Mouse (Mus musculus) liver, adult 2 months (tissue): ENCODE data around the gene Vsig8. TPM values are rescaled to one million over a fixed set of nuclear protein-coding genes. Genes with fewer than 3 reads are reported as not detected.

Source experiments
- DNase-seq: peaks from one replicate; pipeline ENCODE4 v3.0.0-alpha.2; 2011; ENCODE audit warnings: low read depth, low spot score; ENCODE audit errors: extremely low read depth
- H3K27ac ChIP-seq: fragments of 200-500 bp; replicated peaks from 2 replicates; pipeline ENCODE4 v1.5.1; 2012; ENCODE audit warnings: low read depth, mild to moderate bottlenecking, control low read depth, inconsistent platforms, low read length; ENCODE audit not compliant: insufficient read depth
- H3K27me3 ChIP-seq: fragments of 200-500 bp; 2 replicates; pipeline ENCODE4 v1.6.1; 2012; ENCODE audit warnings: mild to moderate bottlenecking, moderate library complexity, low read length, inconsistent platforms; ENCODE audit not compliant: control insufficient read depth, insufficient read depth
- H3K36me3 ChIP-seq: fragments of 200-500 bp; 2 replicates; pipeline ENCODE4 v1.6.1; 2012; ENCODE audit warnings: low read length, inconsistent platforms; ENCODE audit not compliant: control insufficient read depth, insufficient read depth
- H3K4me1 ChIP-seq: fragments of 200-500 bp; 2 replicates; pipeline ENCODE4 v1.6.1; 2011; ENCODE audit warnings: low read length; ENCODE audit not compliant: control insufficient read depth, insufficient read depth
- H3K4me3 ChIP-seq: fragments of 200-500 bp; 2 replicates; pipeline ENCODE4 v1.5.1; 2011; ENCODE audit warnings: low read depth, mild to moderate bottlenecking, control low read depth, low read length, moderate library complexity; ENCODE audit not compliant: insufficient read depth
- H3K79me2 ChIP-seq: fragments of 200-500 bp; 2 replicates; pipeline ENCODE4 v1.6.1; 2012; ENCODE audit warnings: inconsistent platforms, mild to moderate bottlenecking, low read length, moderate library complexity; ENCODE audit not compliant: control insufficient read depth, insufficient read depth
- H3K9ac ChIP-seq: fragments of 200-500 bp; 2 replicates; pipeline ENCODE4 v1.6.1; 2012; ENCODE audit warnings: low read depth, mild to moderate bottlenecking, control low read depth, inconsistent platforms, low read length
- CTCF ChIP-seq: fragments of 200-500 bp; IDR thresholded peaks from 2 replicates; pipeline ENCODE4 v1.5.1; 2011; ENCODE audit warnings: low read depth, low read length, control low read depth
- POLR2A ChIP-seq: fragments of 200-500 bp; IDR thresholded peaks from 2 replicates; pipeline ENCODE4 v1.6.1; 2011; ENCODE audit warnings: low read length, control low read depth; ENCODE audit not compliant: insufficient read depth; ENCODE audit errors: extremely low read depth
- WGBS: fragments of 180-500 bp; shearing (Covaris S2); methylation state at CpG from one replicate; pipeline ENCODE4 v1.1.7; 2018; 5-methylcytosine and 5-hydroxymethylcytosine counted together
- polyA plus RNA-seq: library from polyadenylated mRNA; depleted of rRNA; stranded (reverse); fragments of >200 nt; gene quantifications from 2 replicates; pipeline ENCODE4 v1.2.3, GENCODE M21; 2012
- total RNA-seq: library from RNA; depleted of rRNA; stranded (reverse); fragments of >200 nt; gene quantifications from 2 replicates; pipeline ENCODE4 v1.2.3, GENCODE M21; 2014

Gene Vsig8
- total and polyA plus RNA-seq, 2 experiments: not detected

DNA sequence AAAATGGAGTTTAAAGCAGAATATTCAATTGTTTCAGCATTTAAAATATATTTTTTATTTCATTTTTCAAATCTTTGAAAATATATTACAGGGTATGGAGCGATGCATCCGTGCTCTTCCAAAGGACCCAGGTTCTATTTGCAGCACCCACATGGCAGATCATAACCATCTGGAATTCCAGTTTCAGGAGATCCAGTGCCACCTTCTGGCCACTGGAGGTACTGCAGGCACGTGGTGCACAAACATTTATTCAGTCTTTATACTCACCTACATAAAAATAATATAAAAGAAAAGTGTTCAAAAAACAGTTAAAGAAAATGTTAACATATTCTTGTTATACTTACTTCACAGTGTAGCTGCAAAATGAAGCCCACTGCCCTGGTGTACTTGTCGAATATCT is 37.7 kb upstream of the Vsig8 start:
- H3K27me3 ChIP-seq: no peaks in the 10 kb centered on the region
- H3K36me3 ChIP-seq: no peaks in the 10 kb centered on the region
- peak; percentile 55; the same call in 1 of the 2 replicates for TF ChIP-seq CTCF
- no peak for TF ChIP-seq POLR2A
- H3K9ac ChIP-seq: no peak overlapping the region
- 74% methylated on average over 4 of the region's 4 CpGs for WGBS
- no peak overlapping the region for H3K27ac ChIP-seq
- H3K4me3 ChIP-seq: no peak overlapping the region
- DNase-seq: no peak
- H3K4me1 ChIP-seq: peaks cover 12% of the 10 kb centered on the region
- no peaks in the 10 kb centered on the region for H3K79me2 ChIP-seq

DNA sequence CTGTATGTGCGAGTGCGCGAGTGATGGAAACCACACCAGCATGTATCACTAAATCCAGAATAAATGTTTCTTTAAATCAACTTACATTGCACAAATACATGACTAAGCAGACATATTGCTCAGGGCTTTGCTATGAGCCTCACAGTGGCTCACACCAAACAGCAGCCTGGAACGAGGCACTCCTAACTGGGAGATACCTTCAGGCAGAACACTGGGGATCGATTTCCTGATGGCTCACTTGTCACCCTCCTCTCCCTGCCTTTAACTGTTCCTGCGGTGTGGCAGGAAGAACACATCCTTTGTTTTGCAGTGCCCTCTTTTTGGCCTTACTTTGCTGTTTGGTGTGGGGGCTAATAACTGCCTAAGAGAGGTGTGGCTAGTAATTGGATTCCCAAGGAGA is 36.1 kb upstream of the Vsig8 start:
- 49% methylated on average over 6 of the region's 6 CpGs for WGBS
- DNase-seq: no peak
- Histone ChIP-seq H3K4me1 (peaks cover 7% of the 10 kb centered on the region; the same call in 1 of the 2 replicates), H3K27me3 (no peaks in the 10 kb centered on the region), H3K27ac (no peak overlapping the region), H3K36me3 (no peaks in the 10 kb centered on the region), H3K9ac (no peak overlapping the region), H3K4me3 (no peak overlapping the region), H3K79me2 (no peaks in the 10 kb centered on the region)
- TF ChIP-seq POLR2A: no peak
- no peak for TF ChIP-seq CTCF

DNA sequence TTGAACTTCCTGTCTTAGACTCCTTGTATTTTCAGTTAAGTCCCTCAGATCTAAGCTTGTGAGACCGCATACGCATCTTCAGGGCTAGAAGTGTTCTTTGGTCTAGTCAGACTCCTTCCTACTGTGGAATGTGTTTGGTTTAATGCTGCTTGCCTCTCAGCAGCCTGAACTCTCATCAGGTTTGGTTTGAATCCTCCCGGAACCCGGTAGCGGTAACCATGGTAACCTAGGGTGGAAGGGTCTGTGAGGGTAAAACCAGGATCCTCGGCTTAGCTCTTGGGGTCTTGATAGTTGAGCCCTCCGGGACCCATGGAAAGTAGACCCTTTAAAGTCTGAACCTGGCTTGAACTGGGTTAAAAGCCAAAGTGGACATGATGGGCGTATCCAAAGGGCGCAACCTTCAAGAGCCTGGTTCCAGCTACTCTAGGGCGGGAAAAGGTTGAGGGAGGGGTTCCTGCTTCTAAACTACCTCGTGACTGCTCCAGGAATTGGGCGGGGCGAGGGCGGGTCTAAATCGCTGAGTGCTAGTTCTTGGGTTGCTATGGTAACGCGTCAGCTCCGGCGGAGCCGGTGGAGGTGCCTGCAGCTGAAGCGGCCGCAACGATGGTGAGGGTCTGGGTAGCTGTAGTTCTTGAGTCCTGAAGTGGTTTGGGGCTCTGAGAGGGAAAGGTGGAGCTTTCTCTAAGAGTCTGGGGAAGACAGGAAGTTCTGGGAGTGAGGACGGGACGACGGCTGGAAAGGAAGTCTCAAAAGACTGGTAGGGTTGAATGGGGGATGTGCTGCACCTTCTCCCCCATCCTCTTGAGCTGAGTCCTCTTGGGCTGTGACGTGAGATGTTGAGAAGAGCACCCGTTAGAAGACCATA is 34.9 kb upstream of the Vsig8 start, which contains the start of gene Cfap45:
Gene Cfap45 (plus strand): TSS at position 226 of the 865 bp plus-strand sequence.
- Histone ChIP-seq H3K4me3 (peak within 1 kb of the TSS; percentile 47), H3K27ac (0 out of 2 replicates have a peak within 1 kb of the TSS, but pooled peaks have one; percentile 0), H3K27me3 (no peaks in the 10 kb centered on the region), H3K36me3 (no peaks in the 10 kb centered on the region), H3K9ac (no peak within 1 kb of the TSS), H3K4me1 (no peaks in the 10 kb centered on the region; the same call in 1 of the 2 replicates), H3K79me2 (no peaks in the 10 kb centered on the region)
- no peak for DNase-seq
- WGBS: 12% methylated on average over 28 of the region's 28 CpGs
- TF ChIP-seq CTCF: no peak

DNA sequence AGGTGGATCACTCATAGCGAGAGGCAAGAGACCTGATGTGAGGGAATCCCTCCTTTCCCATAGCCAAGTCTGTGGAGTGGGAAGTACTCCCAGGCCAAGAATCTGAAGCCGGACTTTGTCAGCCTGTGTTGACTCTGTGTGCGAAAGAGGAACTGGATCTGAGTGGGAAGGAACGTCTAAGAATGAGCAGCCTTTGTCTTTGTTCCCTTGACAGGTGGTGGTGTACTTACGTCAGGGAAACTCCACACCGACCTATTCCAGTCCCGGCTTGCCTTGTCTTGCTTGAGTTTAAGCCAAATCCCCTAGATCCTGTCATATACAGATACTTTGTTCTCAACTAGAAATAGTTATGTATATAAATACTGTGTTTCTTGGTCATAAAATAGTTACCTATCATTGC is 33.2 kb upstream of the Vsig8 start:
- no peak overlapping the region for H3K27ac ChIP-seq
- no peak for DNase-seq
- no peaks in the 10 kb centered on the region for H3K79me2 ChIP-seq
- WGBS: 76% methylated on average over 7 of the region's 7 CpGs
- H3K9ac ChIP-seq: no peak overlapping the region
- H3K4me1 ChIP-seq: peaks cover 2% of the 10 kb centered on the region
- TF ChIP-seq CTCF: no peak
- TF ChIP-seq POLR2A: no peak
- H3K36me3 ChIP-seq: no peaks in the 10 kb centered on the region
- H3K4me3 ChIP-seq: no peak overlapping the region
- no peaks in the 10 kb centered on the region for H3K27me3 ChIP-seq

DNA sequence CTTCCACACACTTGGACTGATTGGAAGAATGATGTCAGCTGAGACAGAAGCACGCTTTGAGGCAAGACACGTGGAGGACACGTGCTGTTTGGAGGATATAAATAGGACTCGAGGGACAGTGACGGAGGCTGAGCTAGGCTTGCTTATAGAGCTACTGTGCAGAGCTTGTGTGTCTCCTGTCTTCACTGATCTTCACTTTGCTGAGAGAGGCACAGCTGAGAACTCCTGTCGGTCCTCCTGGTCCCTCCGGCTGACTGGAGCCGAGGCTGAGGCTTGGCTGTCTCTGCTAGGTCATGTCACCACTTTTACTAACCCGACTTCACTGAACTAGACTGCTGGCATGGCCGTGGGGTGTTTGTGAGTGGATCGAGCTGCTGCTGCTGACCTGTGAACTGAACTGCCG is 32.0 kb upstream of the Vsig8 start:
- no peaks in the 10 kb centered on the region for H3K79me2 ChIP-seq
- DNase-seq: no peak
- TF ChIP-seq POLR2A: no peak
- no peak for TF ChIP-seq CTCF
- no peaks in the 10 kb centered on the region for H3K36me3 ChIP-seq
- H3K27ac ChIP-seq: no peak overlapping the region
- peaks cover 2% of the 10 kb centered on the region for H3K4me1 ChIP-seq
- H3K9ac ChIP-seq: no peak overlapping the region
- 64% methylated on average over 12 of the region's 12 CpGs for WGBS
- H3K27me3 ChIP-seq: no peaks in the 10 kb centered on the region
- H3K4me3 ChIP-seq: no peak overlapping the region

DNA sequence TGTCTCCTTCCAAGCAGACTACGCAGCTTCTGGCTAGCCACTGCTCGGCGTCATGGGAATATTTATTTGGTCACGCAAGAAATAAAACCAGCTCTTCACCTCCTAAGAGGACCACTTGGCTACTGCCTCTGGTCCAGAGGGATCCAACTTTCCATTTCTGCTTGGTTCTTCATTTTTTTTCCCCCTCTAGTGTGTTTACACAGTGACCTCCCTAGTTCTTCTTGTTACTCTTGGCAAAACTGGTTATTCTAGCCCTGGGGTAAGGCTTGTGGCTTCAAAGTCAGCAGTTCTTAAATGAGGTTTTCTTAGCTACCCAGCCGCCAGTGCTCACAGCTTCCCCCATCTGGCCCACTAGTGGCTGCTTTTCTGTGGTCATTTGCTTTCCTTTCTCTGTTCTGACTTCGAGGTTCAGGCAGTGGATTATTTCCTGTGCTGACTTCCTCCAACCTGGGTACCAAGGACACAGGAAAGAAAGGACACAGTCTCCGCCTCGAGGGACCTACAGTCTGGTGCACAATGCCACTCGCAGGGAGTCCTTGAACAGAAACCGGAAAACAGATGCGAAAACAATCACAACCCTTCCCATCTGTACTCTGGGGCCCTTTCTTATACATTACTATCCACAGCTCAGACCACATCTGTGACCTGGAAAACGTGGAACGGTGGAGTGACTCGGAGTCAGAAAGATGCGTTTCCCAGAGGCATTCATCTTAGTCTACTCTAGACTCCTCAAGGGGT is 30.5 kb upstream of the Vsig8 start:
- no peaks in the 10 kb centered on the region for H3K79me2 ChIP-seq
- H3K36me3 ChIP-seq: no peaks in the 10 kb centered on the region
- H3K4me1 ChIP-seq: peaks cover 2% of the 10 kb centered on the region
- peak overlapping the region; percentile 5; the same call in 1 of the 2 replicates for H3K27ac ChIP-seq
- H3K27me3 ChIP-seq: no peaks in the 10 kb centered on the region
- no peak overlapping the region for H3K4me3 ChIP-seq
- TF ChIP-seq CTCF (0 out of 2 replicates have a peak, but pooled peaks have one; percentile 7), POLR2A (no peak)
- no peak overlapping the region for H3K9ac ChIP-seq
- 52% methylated on average over 15 of the region's 15 CpGs for WGBS
- no peak for DNase-seq
